Mouse (Mus musculus): ENCODE measurements around the gene Col9a1. TPM values are rescaled to one million over a fixed set of nuclear protein-coding genes. Genes with fewer than 3 reads are reported as not detected.

Gene Col9a1
- polyA plus RNA-seq, 1 experiment = not detected

- TF ChIP-seq GATA1 (IDR thresholded peaks at IDR 0.05; ENCODE audit: borderline replicate concordance, low read length) (no peak), FLI1 (IDR thresholded peaks at IDR 0.05; ENCODE audit: low read length) (no peak)
- peaks cover 14% of the 10 kb centered on the region; the same call in 1 of the 2 replicates for H3K9me3 ChIP-seq
- H3K4me3 ChIP-seq (replicated peaks) = no peak overlapping the region
- no peaks in the 10 kb centered on the region for H3K36me3 ChIP-seq (replicated peaks; ENCODE audit: low read length)
- H3K4me1 ChIP-seq = no peaks in the 10 kb centered on the region
- no peaks in the 10 kb centered on the region for H3K27me3 ChIP-seq (replicated peaks)
Observed at GRCm38 (mm10) chr1:24261181-24261580, 83.8 kb downstream of the Col9a1 start.

GRCm38 (mm10) chr1:24267022-24267421 lies 89.6 kb downstream of the Col9a1 start:
- peaks cover 19% of the 10 kb centered on the region for H3K9me3 ChIP-seq
- no peaks in the 10 kb centered on the region for H3K4me1 ChIP-seq
- TF ChIP-seq GATA1 (IDR thresholded peaks at IDR 0.05; ENCODE audit: borderline replicate concordance, low read length) = no peak
- TF ChIP-seq FLI1 (IDR thresholded peaks at IDR 0.05; ENCODE audit: low read length) = no peak
- no peaks in the 10 kb centered on the region for H3K27me3 ChIP-seq (replicated peaks)
- H3K4me3 ChIP-seq (replicated peaks) = no peak overlapping the region
- H3K36me3 ChIP-seq (replicated peaks; ENCODE audit: low read length) = no peaks in the 10 kb centered on the region

- TF ChIP-seq GATA1 (IDR thresholded peaks at IDR 0.05; ENCODE audit: borderline replicate concordance, low read length) = no peak
- TF ChIP-seq FLI1 (IDR thresholded peaks at IDR 0.05; ENCODE audit: low read length) = no peak
- no peaks in the 10 kb centered on the region for H3K4me1 ChIP-seq
- no peaks in the 10 kb centered on the region for H3K36me3 ChIP-seq (replicated peaks; ENCODE audit: low read length)
- no peaks in the 10 kb centered on the region for H3K27me3 ChIP-seq (replicated peaks)
- no peak overlapping the region for H3K4me3 ChIP-seq (replicated peaks)
- peaks cover 36% of the 10 kb centered on the region for H3K9me3 ChIP-seq
Observed at GRCm38 (mm10) chr1:24286360-24286759, 109.0 kb downstream of the Col9a1 start.

- peaks cover 40% of the 10 kb centered on the region for H3K9me3 ChIP-seq
- no peak for TF ChIP-seq FLI1 (IDR thresholded peaks at IDR 0.05; ENCODE audit: low read length)
- no peak for TF ChIP-seq GATA1 (IDR thresholded peaks at IDR 0.05; ENCODE audit: borderline replicate concordance, low read length)
- no peak overlapping the region for H3K4me3 ChIP-seq (replicated peaks)
- no peaks in the 10 kb centered on the region for H3K4me1 ChIP-seq
- H3K36me3 ChIP-seq (replicated peaks; ENCODE audit: low read length) = no peaks in the 10 kb centered on the region
- H3K27me3 ChIP-seq (replicated peaks) = no peaks in the 10 kb centered on the region
Observed at GRCm38 (mm10) chr1:24292515-24292914, 115.1 kb downstream of the Col9a1 start.

GRCm38 (mm10) chr1:24294979-24295942 lies 117.9 kb downstream of the Col9a1 start:
- no peaks in the 10 kb centered on the region for H3K36me3 ChIP-seq (replicated peaks; ENCODE audit: low read length)
- H3K27me3 ChIP-seq (replicated peaks) = no peaks in the 10 kb centered on the region
- TF ChIP-seq FLI1 (IDR thresholded peaks at IDR 0.05; ENCODE audit: low read length) = no peak
- TF ChIP-seq GATA1 (IDR thresholded peaks at IDR 0.05; ENCODE audit: borderline replicate concordance, low read length) = no peak
- peaks cover 37% of the 10 kb centered on the region for H3K9me3 ChIP-seq
- H3K4me1 ChIP-seq = no peaks in the 10 kb centered on the region
- no peak overlapping the region for H3K4me3 ChIP-seq (replicated peaks)

GRCm38 (mm10) chr1:24300700-24301099 lies 123.3 kb downstream of the Col9a1 start:
- H3K4me1 ChIP-seq = no peaks in the 10 kb centered on the region
- no peak overlapping the region for H3K4me3 ChIP-seq (replicated peaks)
- H3K9me3 ChIP-seq = peaks cover 27% of the 10 kb centered on the region
- no peaks in the 10 kb centered on the region for H3K36me3 ChIP-seq (replicated peaks; ENCODE audit: low read length)
- TF ChIP-seq FLI1 (IDR thresholded peaks at IDR 0.05; ENCODE audit: low read length) (no peak), GATA1 (IDR thresholded peaks at IDR 0.05; ENCODE audit: borderline replicate concordance, low read length) (no peak)
- H3K27me3 ChIP-seq (replicated peaks) = no peaks in the 10 kb centered on the region

Other genes with a start within 250 kb of the Col9a1 start
- gene Sdhaf4, start 172.0 kb upstream of the Col9a1 start, polyA plus RNA-seq (2012; ENCODE audit: insufficient read depth, low replicate concordance) = 1.8 TPM in 1 of 2 replicates, not detected in the other
- 0.60 TPM in 1 of 2 replicates, not detected in the other for gene Fam135a, start 77.3 kb upstream of the Col9a1 start, polyA plus RNA-seq (2012; ENCODE audit: insufficient read depth, low replicate concordance)